Mouse (Mus musculus): ENCODE results near the gene Tmed11. TPM values are rescaled to one million over a fixed set of nuclear protein-coding genes. Genes with fewer than 3 reads are reported as not detected.

Gene Tmed11
- total RNA-seq, 2 experiments from 2014 or later = not detected

Other genes starting within 250 kb of the Tmed11 start
- under 1 TPM; 0.20 to 0.43 TPM for gene Cplx1, start 245.3 kb downstream of the Tmed11 start, total RNA-seq (2021)
- 10 to 100 TPM; 14.7 to 15.6 TPM for gene Gak, start 165.6 kb downstream of the Tmed11 start, total RNA-seq (2021)
- 1 to 10 TPM; 5.5 to 5.6 TPM for gene Tmem175, start 165.6 kb downstream of the Tmed11 start, total RNA-seq (2021)
- gene Idua, start 135.0 kb downstream of the Tmed11 start, total RNA-seq (2021) = 1 to 10 TPM; 5.8 to 8.8 TPM
- 1 to 10 TPM; 4.5 to 5.2 TPM for gene Dgkq, start 125.7 kb downstream of the Tmed11 start, total RNA-seq (2021)
- gene Slc26a1, start 119.8 kb downstream of the Tmed11 start, total RNA-seq (2021) = not detected
- 10 to 100 TPM; 31.9 to 45.4 TPM for gene Fgfrl1, start 103.0 kb downstream of the Tmed11 start, total RNA-seq (2021)
- not detected for gene Rnf212, start 20.4 kb downstream of the Tmed11 start, total RNA-seq (2021)
- gene Vmn2r8, start 13.5 kb upstream of the Tmed11 start, total RNA-seq (2021) = not detected
- gene Vmn2r9, start 57.2 kb upstream of the Tmed11 start, total RNA-seq (2021) = not detected
- not detected for gene Vmn2r10, start 211.2 kb upstream of the Tmed11 start, total RNA-seq (2021)

Measured in gastrocnemius, postnatal 14 days (tissue).